Mouse (Mus musculus) thymus, postnatal 4 days (tissue): Measurements from ENCODE around the gene Gcnt4.
A peak's percentile ranks its signal among the peaks of the same experiment; 100 is the strongest.
"Not testable (repeated sequence)": the region's sequence is repeated elsewhere in the genome, so short reads cannot be mapped to it uniquely, and the experiment has no call there.

ENCODE experiments used
- DNase-seq: peaks from one replicate; pipeline ENCODE4 v3.0.0; 2021

Gcnt4 gene

GRCm38 (mm10) chr13:96923999-96924961 is at the start of gene Gcnt4:
Gene Gcnt4 (plus strand): TSS chr13:96924689.
- DNase-seq = peak; percentile 60

- no peak for DNase-seq
These were observed 46.0 kb upstream of the Gcnt4 start for GRCm38 (mm10) chr13:96878220-96879057.

- no peak for DNase-seq
These were observed 40.0 kb upstream of the Gcnt4 start for GRCm38 (mm10) chr13:96884534-96884933.

- no peak for DNase-seq
These were observed 34.5 kb upstream of the Gcnt4 start for GRCm38 (mm10) chr13:96889985-96890384.

GRCm38 (mm10) chr13:96895144-96895543 is 29.3 kb upstream of the Gcnt4 start:
- no peak for DNase-seq

GRCm38 (mm10) chr13:96906717-96907116 is 17.8 kb upstream of the Gcnt4 start:
- no peak for DNase-seq

- no peak for DNase-seq
These were observed 13.3 kb upstream of the Gcnt4 start for GRCm38 (mm10) chr13:96911202-96911601.

- not testable (repeated sequence) for DNase-seq
These were observed 1.4 kb upstream of the Gcnt4 start for GRCm38 (mm10) chr13:96923134-96923533.

- DNase-seq = peak; percentile 57
These were observed 676 bp downstream of the Gcnt4 start for GRCm38 (mm10) chr13:96924985-96925745.

GRCm38 (mm10) chr13:96925991-96926725 is 1.7 kb downstream of the Gcnt4 start:
- DNase-seq = no peak

GRCm38 (mm10) chr13:96927781-96928180 is 3.3 kb downstream of the Gcnt4 start:
- DNase-seq = no peak

GRCm38 (mm10) chr13:96928432-96929039 is 4.0 kb downstream of the Gcnt4 start:
- no peak for DNase-seq

- DNase-seq = no peak
These were observed 8.3 kb downstream of the Gcnt4 start for GRCm38 (mm10) chr13:96932745-96933144.

GRCm38 (mm10) chr13:96933367-96933766 is 8.9 kb downstream of the Gcnt4 start:
- no peak for DNase-seq

GRCm38 (mm10) chr13:96936173-96936777 is 11.8 kb downstream of the Gcnt4 start:
- no peak for DNase-seq

GRCm38 (mm10) chr13:96937059-96937558 is 12.6 kb downstream of the Gcnt4 start:
- no peak for DNase-seq

GRCm38 (mm10) chr13:96939680-96940079 is 15.2 kb downstream of the Gcnt4 start:
- no peak for DNase-seq

- DNase-seq = not testable (repeated sequence)
These were observed 17.0 kb downstream of the Gcnt4 start for GRCm38 (mm10) chr13:96941481-96941880.

GRCm38 (mm10) chr13:96943571-96943970 is 19.1 kb downstream of the Gcnt4 start:
- no peak for DNase-seq

- DNase-seq = no peak
These were observed 21.3 kb downstream of the Gcnt4 start for GRCm38 (mm10) chr13:96945748-96946147.

GRCm38 (mm10) chr13:96947722-96948121 is 23.2 kb downstream of the Gcnt4 start:
- no peak for DNase-seq
